Mouse (Mus musculus): ENCODE results near the gene Pgd. TPM values are rescaled to one million over a fixed set of nuclear protein-coding genes. Genes with fewer than 3 reads are reported as not detected.
"Not testable (repeated sequence)": the region's sequence is repeated elsewhere in the genome, so short reads cannot be mapped to it uniquely, and the experiment has no call there.

Gene Pgd
- polyA plus RNA-seq, 1 experiment = 3.6 TPM

DNA sequence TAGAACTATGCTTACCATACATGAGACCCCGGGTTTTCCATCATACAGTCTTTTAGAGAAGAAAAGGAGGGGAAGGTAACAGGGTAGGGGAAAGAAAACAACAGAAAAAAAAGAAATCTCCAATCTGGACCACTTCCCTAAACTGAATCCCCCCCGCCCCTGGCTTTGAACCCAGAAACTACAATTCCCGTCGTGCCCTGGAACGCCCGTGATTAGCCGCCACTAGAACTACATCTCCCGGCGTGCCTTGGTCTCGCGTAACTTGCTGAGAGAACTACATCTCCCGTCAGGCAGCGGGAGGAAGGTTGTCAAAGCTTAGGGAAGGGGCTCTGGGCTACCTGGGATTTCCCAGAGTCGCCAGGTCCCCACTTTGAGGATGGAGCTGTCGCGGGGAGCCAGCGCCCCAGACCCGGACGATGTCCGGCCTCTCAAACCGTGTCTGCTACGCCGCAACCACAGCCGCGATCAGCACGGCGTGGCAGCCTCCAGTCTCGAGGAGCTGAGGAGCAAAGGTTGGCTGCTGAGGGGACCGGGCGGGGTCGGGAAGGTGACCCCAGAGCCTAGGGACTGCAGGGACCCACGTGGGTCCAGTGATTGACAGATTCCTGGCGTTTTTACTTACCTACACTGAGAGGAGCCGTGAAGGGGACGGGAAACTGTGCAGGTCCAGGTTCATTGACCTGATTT is 62.6 kb downstream of the Pgd start, which contains the start of gene Dffa:
Gene Dffa, plus strand, starts transcription at position 272 of the 687 bp plus-strand sequence.
- TF ChIP-seq TAL1 (IDR thresholded peaks at IDR 0.05; ENCODE audit: low read length) (no peak), GATA1 (IDR thresholded peaks at IDR 0.05; ENCODE audit: low read length) (no peak)
- Histone ChIP-seq H3K9me3 (ENCODE audit: control insufficient read depth, low read length) (no peaks in the 10 kb centered on the region), H3K4me1 (ENCODE audit: control insufficient read depth) (peaks cover 22% of the 10 kb centered on the region), H3K4me3 (replicated peaks) (peak within 1 kb of the TSS; percentile 95), H3K27me3 (ENCODE audit: control insufficient read depth) (no peaks in the 10 kb centered on the region), H3K36me3 (ENCODE audit: control insufficient read depth) (peaks cover 21% of the 10 kb centered on the region)

DNA sequence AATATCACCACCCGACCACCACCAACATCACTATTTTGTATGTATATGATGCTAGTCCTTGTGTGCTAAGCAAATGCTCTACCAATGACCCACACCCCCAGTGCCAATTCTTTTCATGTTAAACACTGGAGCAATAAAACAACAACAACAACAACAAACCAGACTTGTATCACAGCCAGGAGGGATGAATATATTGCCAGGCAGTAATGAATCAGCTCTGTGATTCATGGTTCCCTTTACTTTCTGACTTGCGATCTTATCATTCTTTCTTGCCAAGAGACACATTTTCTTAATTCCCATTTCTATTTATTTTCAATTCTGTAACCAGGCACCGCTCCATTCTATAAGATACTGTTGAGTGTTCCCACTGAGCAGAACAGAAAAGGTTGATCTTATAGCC is 65.1 kb downstream of the Pgd start:
- Histone ChIP-seq H3K27me3 (ENCODE audit: control insufficient read depth) (no peaks in the 10 kb centered on the region), H3K4me1 (ENCODE audit: control insufficient read depth) (peaks cover 37% of the 10 kb centered on the region), H3K4me3 (replicated peaks) (no peak overlapping the region), H3K36me3 (ENCODE audit: control insufficient read depth) (peaks cover 3% of the 10 kb centered on the region), H3K9me3 (ENCODE audit: control insufficient read depth, low read length) (no peaks in the 10 kb centered on the region)
- TF ChIP-seq TAL1 (IDR thresholded peaks at IDR 0.05; ENCODE audit: low read length) = no peak

DNA sequence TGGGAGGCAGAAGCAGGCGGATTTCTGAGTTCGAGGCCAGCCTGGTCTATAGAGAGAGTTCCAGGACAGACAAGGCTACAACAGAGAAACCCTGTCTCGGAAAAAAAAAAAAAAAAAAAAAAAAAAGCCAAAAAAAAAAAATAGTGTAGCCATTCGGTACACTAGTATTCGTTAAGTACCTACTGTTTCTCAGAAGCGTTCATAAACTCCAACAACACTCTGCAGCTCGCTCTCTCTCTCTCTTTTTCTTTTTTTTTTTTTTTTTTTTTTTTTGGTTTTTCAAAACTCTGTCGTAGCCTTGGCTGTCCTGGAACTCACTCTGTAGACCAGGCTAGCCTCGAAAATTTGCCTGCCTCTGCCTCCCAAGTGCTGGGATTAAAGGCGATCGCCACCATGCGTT is 66.1 kb downstream of the Pgd start:
- H3K4me1 ChIP-seq (ENCODE audit: control insufficient read depth) = peaks cover 40% of the 10 kb centered on the region
- H3K4me3 ChIP-seq (replicated peaks) = not testable (repeated sequence)

More for the DNA sequence above, 66.1 kb downstream of the Pgd start:
- not testable (repeated sequence) for H3K36me3 ChIP-seq (ENCODE audit: control insufficient read depth); H3K9me3 ChIP-seq (ENCODE audit: control insufficient read depth, low read length); H3K27me3 ChIP-seq (ENCODE audit: control insufficient read depth)

Other genes with a start within 250 kb of the Pgd start
- 2.0 and 2.8 TPM in 2 replicates for gene Pex14, start 66.9 kb downstream of the Pgd start, polyA plus RNA-seq (2012)
- 0.24 and 0.43 TPM in 2 replicates for gene Dffa, start 62.6 kb downstream of the Pgd start, polyA plus RNA-seq (2012)
- gene Cort, start 40.0 kb downstream of the Pgd start, polyA plus RNA-seq (2012) = 0.96 and 1.3 TPM in 2 replicates
- gene Cenps, start 29.1 kb downstream of the Pgd start, polyA plus RNA-seq (2012) = 2.4 and 2.5 TPM in 2 replicates
- 0.02 TPM in 1 of 2 replicates, not detected in the other for gene Kif1b, start 140.9 kb upstream of the Pgd start, polyA plus RNA-seq (2012)

Data from erythroblast, embryonic 14.5 days (primary cell).